ENCODE assay signal across 8 mouse cellular contexts in the genomic region with DNA sequence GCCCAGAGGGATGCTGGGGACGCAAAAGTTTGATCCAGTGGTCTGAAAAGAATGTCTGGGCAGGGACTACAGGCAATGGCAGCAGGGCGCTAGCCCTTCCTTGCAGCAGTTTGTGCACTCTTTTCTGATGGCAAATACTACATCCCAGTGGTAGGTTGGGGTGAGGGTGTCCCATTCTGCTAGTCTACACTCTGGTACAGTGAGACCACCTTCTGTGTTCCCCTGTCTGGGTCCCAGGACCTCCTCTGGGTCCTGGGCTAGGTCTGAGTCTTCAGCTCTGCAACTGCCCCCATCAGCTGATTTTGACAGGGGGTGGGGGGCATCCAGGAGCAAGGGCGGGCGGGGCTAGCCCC. TPM values are rescaled to one million over a fixed set of nuclear protein-coding genes. Genes with fewer than 3 reads are reported as not detected.
DNase-seq lines count a peak whose midpoint lies in the region; ATAC-seq and TF ChIP-seq lines count a peak whose summit lies in the region.

No protein-coding gene starts in this region.

- no peaks in the 10 kb centered on the region for H3K4me1 ChIP-seq in kidney, postnatal 0 days (replicated peaks; ENCODE audit: insufficient read depth, low read length)
- no peaks in the 10 kb centered on the region for H3K4me1 ChIP-seq in embryonic facial prominence, embryonic 15.5 days
- peaks cover 3% of the 10 kb centered on the region; the same call in 1 of the 2 replicates for H3K4me1 ChIP-seq in hindbrain, embryonic 16.5 days (ENCODE audit: control insufficient read depth, insufficient read depth, low read depth, low read length)
- 0 out of 2 replicates have a peak, but pooled peaks cover 2% of the 10 kb centered on the region for H3K4me1 ChIP-seq in midbrain, embryonic 16.5 days (ENCODE audit: control insufficient read depth, insufficient read depth, low read length)

- H3K4me3 ChIP-seq in kidney, postnatal 0 days (replicated peaks; ENCODE audit: low read depth, low read length) = peak overlapping the region; percentile 45
- peak overlapping the region; percentile 60 for H3K4me3 ChIP-seq in embryonic facial prominence, embryonic 15.5 days (replicated peaks)
- peak overlapping the region; percentile 66 for H3K4me3 ChIP-seq in hindbrain, embryonic 16.5 days (ENCODE audit: low read length)
- H3K4me3 ChIP-seq in midbrain, embryonic 16.5 days (ENCODE audit: low read depth, low read length) = peak overlapping the region; percentile 58

- WGBS in kidney, postnatal 0 days = 19% methylated on average over 4 of the region's 4 CpGs
- 3% methylated on average over 4 of the region's 4 CpGs for WGBS in embryonic facial prominence, embryonic 15.5 days
- WGBS in hindbrain, embryonic 16.5 days = 6% methylated on average over 4 of the region's 4 CpGs
- 15% methylated on average over 4 of the region's 4 CpGs for WGBS in midbrain, embryonic 16.5 days

- H3K27me3 ChIP-seq in kidney, postnatal 0 days (ENCODE audit: insufficient read depth, low read length) = no peaks in the 10 kb centered on the region
- peaks cover 23% of the 10 kb centered on the region; the same call in 1 of the 2 replicates for H3K27me3 ChIP-seq in embryonic facial prominence, embryonic 15.5 days
- no peaks in the 10 kb centered on the region for H3K27me3 ChIP-seq in hindbrain, embryonic 16.5 days (replicated peaks; ENCODE audit: control insufficient read depth, insufficient read depth, low read length)
- no peaks in the 10 kb centered on the region for H3K27me3 ChIP-seq in midbrain, embryonic 16.5 days (ENCODE audit: control insufficient read depth, insufficient read depth, low read depth, low read length)

- no peak; the same call in 1 of the 2 replicates for ATAC-seq in kidney, postnatal 0 days (replicated peaks; ENCODE audit: low FRiP score, low read depth)
- peak; percentile 65 for ATAC-seq in embryonic facial prominence, embryonic 15.5 days (ENCODE audit: insufficient number of reproducible peaks, low FRiP score, low TSS enrichment, low read depth)
- ATAC-seq in hindbrain, embryonic 16.5 days = peak; percentile 75
- peak; percentile 82 for ATAC-seq in midbrain, embryonic 16.5 days

- H3K4me2 ChIP-seq in kidney, postnatal 0 days (ENCODE audit: low read length) = peak overlapping the region; percentile 71
- peak overlapping the region; percentile 57 for H3K4me2 ChIP-seq in embryonic facial prominence, embryonic 15.5 days (replicated peaks)
- peak overlapping the region; percentile 64 for H3K4me2 ChIP-seq in hindbrain, embryonic 16.5 days (ENCODE audit: low read length)
- peak overlapping the region; percentile 65 for H3K4me2 ChIP-seq in midbrain, embryonic 16.5 days (ENCODE audit: low read length)

- no peaks in the 10 kb centered on the region for H3K36me3 ChIP-seq in kidney, postnatal 0 days (ENCODE audit: insufficient read depth, low read length)
- no peaks in the 10 kb centered on the region for H3K36me3 ChIP-seq in embryonic facial prominence, embryonic 15.5 days
- H3K36me3 ChIP-seq in hindbrain, embryonic 16.5 days (ENCODE audit: control insufficient read depth, insufficient read depth, low read length) = no peaks in the 10 kb centered on the region
- H3K36me3 ChIP-seq in midbrain, embryonic 16.5 days (ENCODE audit: control insufficient read depth, insufficient read depth, low read length) = no peaks in the 10 kb centered on the region

- no peak for TF ChIP-seq CTCF in kidney, postnatal 0 days (IDR thresholded peaks at IDR 0.05; ENCODE audit: low read depth)

- H3K9me3 ChIP-seq in kidney, postnatal 0 days (replicated peaks; ENCODE audit: low read length) = no peaks in the 10 kb centered on the region
- H3K9me3 ChIP-seq in embryonic facial prominence, embryonic 15.5 days (replicated peaks) = no peaks in the 10 kb centered on the region
- no peaks in the 10 kb centered on the region for H3K9me3 ChIP-seq in hindbrain, embryonic 16.5 days (ENCODE audit: control insufficient read depth, low read length)
- no peaks in the 10 kb centered on the region for H3K9me3 ChIP-seq in midbrain, embryonic 16.5 days (replicated peaks; ENCODE audit: control insufficient read depth, low read length, poor library complexity, severe bottlenecking)

- no peak overlapping the region for H3K27ac ChIP-seq in kidney, postnatal 0 days
- no peak overlapping the region for H3K27ac ChIP-seq in embryonic facial prominence, embryonic 15.5 days (replicated peaks)
- H3K27ac ChIP-seq in hindbrain, embryonic 16.5 days (ENCODE audit: low read depth, low read length) = peak overlapping the region; percentile 86; the same call in 1 of the 2 replicates
- peak overlapping the region; percentile 84 for H3K27ac ChIP-seq in midbrain, embryonic 16.5 days (ENCODE audit: low read length)

- no peak overlapping the region for H3K9ac ChIP-seq in kidney, postnatal 0 days (ENCODE audit: low read depth, low read length)
- no peak overlapping the region for H3K9ac ChIP-seq in embryonic facial prominence, embryonic 15.5 days
- H3K9ac ChIP-seq in hindbrain, embryonic 16.5 days (ENCODE audit: low read depth, low read length) = peak overlapping the region; percentile 81
- peak overlapping the region; percentile 76 for H3K9ac ChIP-seq in midbrain, embryonic 16.5 days (ENCODE audit: low read depth, low read length)

- DNase-seq in kidney, postnatal 0 days (ENCODE audit: low spot score) = no peak
- DNase-seq in kidney, adult 18-20 months = no peak
- DNase-seq in urinary bladder, postnatal 4 days (ENCODE audit: low spot score in 2 of 2) = no peak
- no peak for DNase-seq in right cerebral cortex, postnatal 14 days
- no peak for DNase-seq in spleen, postnatal 36 days (ENCODE audit: low spot score in 2 of 2)

RNA-seq across cellular contexts. Expression of a gene that starts 0.2 kb away (rescaled TPM):
- 0.83 and 0.93 TPM in 2 replicates for polyA plus RNA-seq in kidney, postnatal 0 days (2015; fragmentation: Nextera tagmentation; extraction: Ambion mirVana)
- 3.7 and 5.0 TPM in 2 replicates for polyA plus RNA-seq in embryonic facial prominence, embryonic 15.5 days (2015; fragmentation: Nextera tagmentation; extraction: Ambion mirVana)
- 13.2 and 14.3 TPM in 2 replicates for polyA plus RNA-seq in hindbrain, embryonic 16.5 days (2015; fragmentation: Nextera tagmentation; extraction: Ambion mirVana)
- polyA plus RNA-seq in midbrain, embryonic 16.5 days (2015; fragmentation: Nextera tagmentation; extraction: Ambion mirVana) = 11.8 and 14.3 TPM in 2 replicates

Comparison
In these comparisons a context has a peak if more than half of its experiments do, and no peak if none do; other contexts are left out.
1. H3K27ac ChIP-seq: peak in hindbrain, embryonic 16.5 days (single experiment) and midbrain, embryonic 16.5 days (single experiment); none in kidney, postnatal 0 days (single experiment) and embryonic facial prominence, embryonic 15.5 days (single experiment).
2. H3K9ac ChIP-seq: peak in hindbrain, embryonic 16.5 days (single experiment) and midbrain, embryonic 16.5 days (single experiment); none in kidney, postnatal 0 days (single experiment) and embryonic facial prominence, embryonic 15.5 days (single experiment).
3. Peak in every context shown above with its lines, with median percentiles within 50 percentile points of each other: H3K4me2 ChIP-seq and H3K4me3 ChIP-seq.